Mouse (Mus musculus): Measurements from ENCODE around the gene Dzip3. TPM values are rescaled to one million over a fixed set of nuclear protein-coding genes. Genes with fewer than 3 reads are reported as not detected.

Dzip3 gene
- polyA plus RNA-seq, 1 experiment from 2014 or later: 57.5 TPM

DNA sequence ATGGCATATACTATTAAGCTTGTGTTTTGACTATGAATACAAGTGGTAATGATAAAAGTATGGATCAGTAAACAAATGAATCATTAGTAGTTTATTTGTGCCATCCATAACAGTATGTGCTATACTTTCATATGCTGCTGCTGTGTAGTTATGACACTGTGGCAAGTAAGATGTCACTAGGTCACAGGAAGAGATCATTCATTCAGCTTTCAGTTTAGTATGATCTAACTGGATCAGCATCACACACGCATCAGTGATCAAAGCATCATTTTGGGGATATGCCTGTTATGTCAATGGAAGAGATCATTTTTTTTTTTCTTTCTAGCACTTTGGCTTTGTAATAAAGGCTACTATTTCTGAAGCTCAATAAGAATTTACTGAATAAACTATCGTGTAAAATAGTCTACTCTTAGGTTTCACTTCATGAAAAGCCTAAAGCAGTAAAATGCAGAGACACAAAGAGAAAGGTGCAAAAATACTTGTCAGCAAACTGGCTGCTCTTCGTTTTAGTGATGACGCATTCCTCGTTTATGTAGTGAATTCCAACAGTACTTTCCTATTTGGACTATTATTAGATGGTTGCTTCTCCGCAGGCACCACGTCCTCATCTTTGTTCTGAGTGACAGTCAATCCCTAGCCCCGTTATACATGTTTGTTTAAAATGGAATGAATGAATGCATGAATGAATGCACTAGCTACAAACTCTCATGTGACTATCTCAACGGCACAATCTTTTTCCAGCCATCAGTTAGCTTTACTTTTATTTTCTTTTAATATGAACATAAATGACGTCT is 1.3 kb downstream of the Dzip3 start:
- 40% methylated on average over 10 of the region's 10 CpGs for WGBS
- Histone ChIP-seq H3K9me3 (ENCODE audit: control insufficient read depth, low read length) (no peaks in the 10 kb centered on the region), H3K4me1 (replicated peaks; ENCODE audit: control insufficient read depth, insufficient read depth, low read length) (peaks cover 2% of the 10 kb centered on the region; the same call in 1 of the 2 replicates), H3K36me3 (ENCODE audit: control insufficient read depth, insufficient read depth, low read length) (no peaks in the 10 kb centered on the region), H3K27ac (ENCODE audit: low read depth, low read length) (no peak overlapping the region), H3K4me2 (replicated peaks; ENCODE audit: low read depth, low read length) (peak overlapping the region; percentile 54), H3K27me3 (ENCODE audit: control insufficient read depth, insufficient read depth, low read length) (no peaks in the 10 kb centered on the region), H3K9ac (ENCODE audit: low read depth, low read length) (peak overlapping the region; percentile 85), H3K4me3 (ENCODE audit: low read depth, low read length) (peak overlapping the region; percentile 67)
- DNase-seq (ENCODE audit: low spot score) (peak; percentile 25), ATAC-seq (ENCODE audit: low FRiP score) (no peak)

DNA sequence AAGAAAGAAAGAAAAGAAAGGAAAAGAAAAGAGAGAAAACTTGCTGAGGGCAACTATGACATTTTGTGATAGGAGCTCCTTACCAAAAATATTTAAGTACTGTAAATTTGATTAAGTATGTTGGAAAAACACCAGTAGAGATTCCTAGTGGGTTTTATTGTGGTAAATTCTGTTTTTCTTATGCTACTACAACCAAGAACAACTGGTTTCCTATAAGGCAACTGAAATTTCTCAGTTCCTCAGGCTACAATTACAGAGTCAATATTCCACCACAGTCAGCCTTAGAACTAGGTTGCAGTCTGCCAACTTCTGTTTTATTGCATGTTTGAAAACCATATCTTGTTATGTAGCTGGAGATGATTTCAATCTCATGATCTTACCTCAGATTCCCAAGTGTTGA is 4.3 kb downstream of the Dzip3 start:
- no peaks in the 10 kb centered on the region for H3K27me3 ChIP-seq (ENCODE audit: control insufficient read depth, insufficient read depth, low read length)
- H3K4me3 ChIP-seq (ENCODE audit: low read depth, low read length): no peak overlapping the region
- H3K9me3 ChIP-seq (ENCODE audit: control insufficient read depth, low read length): no peaks in the 10 kb centered on the region
- no peak overlapping the region for H3K9ac ChIP-seq (ENCODE audit: low read depth, low read length)
- no peaks in the 10 kb centered on the region; the same call in 1 of the 2 replicates for H3K4me1 ChIP-seq (replicated peaks; ENCODE audit: control insufficient read depth, insufficient read depth, low read length)
- no peak overlapping the region for H3K4me2 ChIP-seq (replicated peaks; ENCODE audit: low read depth, low read length)
- no peaks in the 10 kb centered on the region for H3K36me3 ChIP-seq (ENCODE audit: control insufficient read depth, insufficient read depth, low read length)
- ATAC-seq (ENCODE audit: low FRiP score) (no peak), DNase-seq (ENCODE audit: low spot score) (no peak)
- H3K27ac ChIP-seq (ENCODE audit: low read depth, low read length): no peak overlapping the region

- H3K27ac ChIP-seq (ENCODE audit: low read depth, low read length): no peak overlapping the region
Observed at GRCm38 (mm10) chr16:48985034-48985627, 8.8 kb downstream of the Dzip3 start.

DNA sequence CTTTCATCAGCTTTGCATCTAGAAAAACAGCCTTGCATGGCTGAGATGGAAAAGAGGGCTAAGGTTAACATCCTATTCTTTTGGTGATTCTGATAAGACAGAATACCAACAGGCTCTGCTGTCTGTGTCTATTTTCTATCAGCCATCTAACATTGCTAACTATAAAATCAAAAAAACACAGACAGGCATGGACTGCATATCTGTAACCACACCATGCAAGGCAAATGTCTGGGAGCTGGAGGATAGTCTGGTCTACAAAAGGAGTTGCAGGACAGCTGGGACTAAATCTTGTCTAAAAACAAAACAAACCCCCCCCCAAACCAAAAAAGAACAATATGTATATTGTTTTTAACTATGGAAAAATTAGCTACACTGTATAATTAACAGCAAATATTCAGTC is 14.0 kb downstream of the Dzip3 start:
- Histone ChIP-seq H3K4me1 (replicated peaks; ENCODE audit: control insufficient read depth, insufficient read depth, low read length) (no peaks in the 10 kb centered on the region), H3K27ac (ENCODE audit: low read depth, low read length) (no peak overlapping the region), H3K4me3 (ENCODE audit: low read depth, low read length) (no peak overlapping the region), H3K4me2 (replicated peaks; ENCODE audit: low read depth, low read length) (no peak overlapping the region), H3K9ac (ENCODE audit: low read depth, low read length) (no peak overlapping the region), H3K36me3 (ENCODE audit: control insufficient read depth, insufficient read depth, low read length) (peaks cover 5% of the 10 kb centered on the region; the same call in 1 of the 2 replicates), H3K27me3 (ENCODE audit: control insufficient read depth, insufficient read depth, low read length) (no peaks in the 10 kb centered on the region), H3K9me3 (ENCODE audit: control insufficient read depth, low read length) (no peaks in the 10 kb centered on the region)
- no peak for DNase-seq (ENCODE audit: low spot score)
- no peak for ATAC-seq (ENCODE audit: low FRiP score)

More at GRCm38 (mm10) chr16:48985034-48985627, 8.8 kb downstream of the Dzip3 start:
- DNase-seq (ENCODE audit: low spot score) (no peak), ATAC-seq (ENCODE audit: low FRiP score) (no peak)
- no peaks in the 10 kb centered on the region for H3K9me3 ChIP-seq (ENCODE audit: control insufficient read depth, low read length)
- H3K36me3 ChIP-seq (ENCODE audit: control insufficient read depth, insufficient read depth, low read length): no peaks in the 10 kb centered on the region
- H3K4me3 ChIP-seq (ENCODE audit: low read depth, low read length): no peak overlapping the region
- H3K4me2 ChIP-seq (replicated peaks; ENCODE audit: low read depth, low read length): no peak overlapping the region
- no peaks in the 10 kb centered on the region for H3K4me1 ChIP-seq (replicated peaks; ENCODE audit: control insufficient read depth, insufficient read depth, low read length)
- 59% methylated on average over 5 of the region's 5 CpGs for WGBS
- H3K9ac ChIP-seq (ENCODE audit: low read depth, low read length): no peak overlapping the region
- H3K27me3 ChIP-seq (ENCODE audit: control insufficient read depth, insufficient read depth, low read length): no peaks in the 10 kb centered on the region

DNA sequence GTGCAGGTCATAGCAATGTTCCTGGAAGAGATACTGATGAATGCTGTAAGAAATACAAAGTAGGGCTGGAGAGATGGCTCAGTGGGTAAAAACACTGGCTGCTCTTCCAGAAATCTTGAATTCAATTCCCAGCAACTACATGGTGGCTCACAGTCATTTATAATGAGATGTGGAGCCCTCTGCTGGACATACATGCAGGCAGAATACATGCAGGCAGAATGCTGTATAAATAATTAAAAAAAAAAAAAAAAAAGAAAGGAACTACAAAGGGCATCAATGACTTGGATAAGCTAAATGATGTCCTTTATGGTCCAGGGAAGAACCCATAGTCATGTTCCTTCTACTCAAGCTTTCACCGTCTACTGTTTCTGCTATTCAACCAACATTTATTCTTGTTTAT is 20.4 kb downstream of the Dzip3 start:
- H3K36me3 ChIP-seq (ENCODE audit: control insufficient read depth, insufficient read depth, low read length): peaks cover 6% of the 10 kb centered on the region; the same call in 1 of the 2 replicates
- WGBS: 98% methylated on average over 1 of the region's 1 CpGs

DNA sequence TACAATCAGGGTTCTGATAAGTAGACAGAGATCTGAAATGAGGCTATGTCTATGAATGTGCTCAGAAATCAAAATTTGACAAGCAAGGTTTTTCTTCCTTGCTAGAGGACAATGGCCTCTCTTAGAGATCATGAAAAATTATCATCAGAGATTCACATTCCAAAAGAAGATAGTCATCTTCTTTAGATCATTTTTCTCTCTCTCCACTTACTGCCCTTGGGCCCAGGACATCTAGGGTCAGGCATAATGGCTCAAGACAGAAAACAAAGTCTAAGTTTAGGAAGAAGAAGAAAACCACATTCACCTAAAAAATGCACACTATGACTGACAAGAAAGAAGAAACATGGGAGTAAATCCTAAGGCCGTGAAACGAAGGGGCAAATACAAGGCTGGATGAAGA is 21.0 kb downstream of the Dzip3 start:
- H3K4me1 ChIP-seq (replicated peaks; ENCODE audit: control insufficient read depth, insufficient read depth, low read length): no peaks in the 10 kb centered on the region
- H3K9me3 ChIP-seq (ENCODE audit: control insufficient read depth, low read length): no peaks in the 10 kb centered on the region
- no peak overlapping the region for H3K4me2 ChIP-seq (replicated peaks; ENCODE audit: low read depth, low read length)
- no peaks in the 10 kb centered on the region for H3K27me3 ChIP-seq (ENCODE audit: control insufficient read depth, insufficient read depth, low read length)
- ATAC-seq (ENCODE audit: low FRiP score) (no peak), DNase-seq (ENCODE audit: low spot score) (no peak)
- no peak overlapping the region for H3K4me3 ChIP-seq (ENCODE audit: low read depth, low read length)
- WGBS: 95% methylated on average over 2 of the region's 2 CpGs
- 0 out of 2 replicates have a peak, but pooled peaks cover 3% of the 10 kb centered on the region for H3K36me3 ChIP-seq (ENCODE audit: control insufficient read depth, insufficient read depth, low read length)
- H3K9ac ChIP-seq (ENCODE audit: low read depth, low read length): no peak overlapping the region
- H3K27ac ChIP-seq (ENCODE audit: low read depth, low read length): no peak overlapping the region

More for the DNA sequence above, 20.4 kb downstream of the Dzip3 start:
- H3K9ac ChIP-seq (ENCODE audit: low read depth, low read length): no peak overlapping the region
- no peaks in the 10 kb centered on the region for H3K27me3 ChIP-seq (ENCODE audit: control insufficient read depth, insufficient read depth, low read length)
- ATAC-seq (ENCODE audit: low FRiP score) (no peak), DNase-seq (ENCODE audit: low spot score) (peak; percentile 19)
- H3K9me3 ChIP-seq (ENCODE audit: control insufficient read depth, low read length): no peaks in the 10 kb centered on the region
- no peak overlapping the region for H3K4me3 ChIP-seq (ENCODE audit: low read depth, low read length)
- H3K4me2 ChIP-seq (replicated peaks; ENCODE audit: low read depth, low read length): no peak overlapping the region
- no peaks in the 10 kb centered on the region for H3K4me1 ChIP-seq (replicated peaks; ENCODE audit: control insufficient read depth, insufficient read depth, low read length)
- no peak overlapping the region for H3K27ac ChIP-seq (ENCODE audit: low read depth, low read length)

GRCm38 (mm10) chr16:48941805-48942204 is 52.2 kb downstream of the Dzip3 start:
- Histone ChIP-seq H3K9me3 (ENCODE audit: control insufficient read depth, low read length) (no peaks in the 10 kb centered on the region), H3K27ac (ENCODE audit: low read depth, low read length) (no peak overlapping the region), H3K36me3 (ENCODE audit: control insufficient read depth, insufficient read depth, low read length) (no peaks in the 10 kb centered on the region), H3K4me3 (ENCODE audit: low read depth, low read length) (no peak overlapping the region), H3K4me2 (replicated peaks; ENCODE audit: low read depth, low read length) (no peak overlapping the region), H3K9ac (ENCODE audit: low read depth, low read length) (no peak overlapping the region), H3K27me3 (ENCODE audit: control insufficient read depth, insufficient read depth, low read length) (no peaks in the 10 kb centered on the region), H3K4me1 (replicated peaks; ENCODE audit: control insufficient read depth, insufficient read depth, low read length) (no peaks in the 10 kb centered on the region)
- 82% methylated on average over 1 of the region's 1 CpGs for WGBS
- ATAC-seq (ENCODE audit: low FRiP score) (no peak), DNase-seq (ENCODE audit: low spot score) (peak; percentile 24)

DNA sequence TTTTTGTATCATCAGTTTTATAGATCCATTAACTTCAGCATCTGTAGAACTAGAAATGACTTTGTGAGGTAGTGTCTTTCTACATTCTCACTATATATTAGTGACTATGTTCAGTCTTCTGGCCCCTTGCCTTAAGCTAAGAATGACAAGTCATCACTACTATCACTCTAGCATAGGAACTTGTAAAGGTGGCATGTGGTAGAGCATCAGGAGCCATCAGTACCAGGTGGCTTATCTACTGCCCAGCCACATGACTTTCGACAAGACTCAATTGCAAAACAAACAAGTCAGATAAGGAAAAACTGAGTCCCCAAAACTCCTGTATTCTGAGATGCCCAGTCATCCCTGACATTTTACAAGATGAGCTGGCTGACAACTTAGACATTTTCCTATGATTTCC is 70.2 kb downstream of the Dzip3 start:
- ATAC-seq (ENCODE audit: low FRiP score) (no peak), DNase-seq (ENCODE audit: low spot score) (no peak)
- Histone ChIP-seq H3K27me3 (ENCODE audit: control insufficient read depth, insufficient read depth, low read length) (no peaks in the 10 kb centered on the region), H3K4me1 (replicated peaks; ENCODE audit: control insufficient read depth, insufficient read depth, low read length) (no peaks in the 10 kb centered on the region), H3K4me2 (replicated peaks; ENCODE audit: low read depth, low read length) (no peak overlapping the region), H3K36me3 (ENCODE audit: control insufficient read depth, insufficient read depth, low read length) (no peaks in the 10 kb centered on the region), H3K27ac (ENCODE audit: low read depth, low read length) (no peak overlapping the region), H3K9ac (ENCODE audit: low read depth, low read length) (no peak overlapping the region), H3K4me3 (ENCODE audit: low read depth, low read length) (no peak overlapping the region), H3K9me3 (ENCODE audit: control insufficient read depth, low read length) (no peaks in the 10 kb centered on the region)
- WGBS: 93% methylated on average over 1 of the region's 1 CpGs

- WGBS: 93% methylated on average over 3 of the region's 3 CpGs
- H3K9me3 ChIP-seq (ENCODE audit: control insufficient read depth, low read length): no peaks in the 10 kb centered on the region
Observed at GRCm38 (mm10) chr16:48913206-48913605, 80.8 kb downstream of the Dzip3 start.

More at GRCm38 (mm10) chr16:48913206-48913605, 80.8 kb downstream of the Dzip3 start:
- Histone ChIP-seq H3K4me1 (replicated peaks; ENCODE audit: control insufficient read depth, insufficient read depth, low read length) (no peaks in the 10 kb centered on the region), H3K9ac (ENCODE audit: low read depth, low read length) (no peak overlapping the region), H3K36me3 (ENCODE audit: control insufficient read depth, insufficient read depth, low read length) (no peaks in the 10 kb centered on the region), H3K4me2 (replicated peaks; ENCODE audit: low read depth, low read length) (no peak overlapping the region), H3K27me3 (ENCODE audit: control insufficient read depth, insufficient read depth, low read length) (no peaks in the 10 kb centered on the region), H3K27ac (ENCODE audit: low read depth, low read length) (no peak overlapping the region), H3K4me3 (ENCODE audit: low read depth, low read length) (no peak overlapping the region)
- DNase-seq (ENCODE audit: low spot score): no peak
- no peak for ATAC-seq (ENCODE audit: low FRiP score)

All from hindbrain, embryonic 11.5 days (tissue).